Mouse (Mus musculus): ENCODE measurements around the gene Rps15.

DNA sequence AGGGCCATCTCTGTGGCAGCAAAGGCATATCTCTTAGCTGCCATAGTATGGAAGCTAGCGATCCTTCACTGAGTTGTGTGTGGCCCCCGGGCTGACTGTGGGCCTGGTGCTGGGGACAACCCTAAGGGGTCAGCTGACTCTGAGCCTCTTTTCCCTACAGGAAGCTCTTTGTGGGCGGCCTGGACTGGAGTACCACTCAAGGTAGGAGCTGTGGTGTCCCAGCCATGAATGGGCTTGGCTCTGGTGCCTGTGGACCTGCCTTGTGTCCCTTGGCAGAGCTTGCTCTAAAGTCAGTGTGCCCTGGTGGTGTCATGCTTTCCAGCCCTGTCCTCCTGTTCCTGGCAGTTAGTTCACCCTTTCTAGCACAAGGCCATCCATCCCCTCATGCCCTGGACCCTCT is 18.4 kb upstream of the Rps15 start:
- TF ChIP-seq CTCF (IDR thresholded peaks at IDR 0.05; ENCODE audit: borderline replicate concordance, extremely low read depth, insufficient read depth, insufficient read length) (no peak), POLR2A (IDR thresholded peaks at IDR 0.05; ENCODE audit: borderline replicate concordance, extremely low read depth, insufficient read depth, insufficient read length, poor library complexity, severe bottlenecking) (no peak)
